Mouse (Mus musculus) liver, adult 2 months (tissue): Measurements from ENCODE around the gene Zfp78.

ENCODE experiments used
- CTCF ChIP-seq: fragments of 200-500 bp; IDR thresholded peaks from 2 replicates; pipeline ENCODE4 v1.5.1; 2011; ENCODE audit warnings: low read depth, low read length, control low read depth
- POLR2A ChIP-seq: fragments of 200-500 bp; IDR thresholded peaks from 2 replicates; pipeline ENCODE4 v1.6.1; 2011; ENCODE audit warnings: low read length, control low read depth; ENCODE audit not compliant: insufficient read depth; ENCODE audit errors: extremely low read depth

GRCm38 (mm10) chr7:6372993-6373392, 9.9 kb downstream of the Zfp78 start:
- TF ChIP-seq CTCF (no peak), POLR2A (no peak)
